Mouse (Mus musculus) heart, postnatal 25 days (tissue): Measurements from ENCODE around the gene Ube2cbp. TPM values are rescaled to one million over a fixed set of nuclear protein-coding genes. Genes with fewer than 3 reads are reported as not detected.

ENCODE experiments used
- DNase-seq: peaks from one replicate; pipeline ENCODE4 v3.0.0; 2022; ENCODE audit warnings: low spot score
- intact Hi-C: fragments of 180-260 bp; cut with DNase I; formaldehyde crosslinking; loops from one replicate; pipeline ENCODE4 v1.15.1; 2025
- total RNA-seq, 2 experiments: library from RNA; stranded (reverse); gene quantifications; 2 replicates each; pipeline ENCODE4 v1.2.3; 2021

Gene Ube2cbp
- 1 to 10 TPM; 1.1 to 1.7 TPM for total RNA-seq

DNA sequence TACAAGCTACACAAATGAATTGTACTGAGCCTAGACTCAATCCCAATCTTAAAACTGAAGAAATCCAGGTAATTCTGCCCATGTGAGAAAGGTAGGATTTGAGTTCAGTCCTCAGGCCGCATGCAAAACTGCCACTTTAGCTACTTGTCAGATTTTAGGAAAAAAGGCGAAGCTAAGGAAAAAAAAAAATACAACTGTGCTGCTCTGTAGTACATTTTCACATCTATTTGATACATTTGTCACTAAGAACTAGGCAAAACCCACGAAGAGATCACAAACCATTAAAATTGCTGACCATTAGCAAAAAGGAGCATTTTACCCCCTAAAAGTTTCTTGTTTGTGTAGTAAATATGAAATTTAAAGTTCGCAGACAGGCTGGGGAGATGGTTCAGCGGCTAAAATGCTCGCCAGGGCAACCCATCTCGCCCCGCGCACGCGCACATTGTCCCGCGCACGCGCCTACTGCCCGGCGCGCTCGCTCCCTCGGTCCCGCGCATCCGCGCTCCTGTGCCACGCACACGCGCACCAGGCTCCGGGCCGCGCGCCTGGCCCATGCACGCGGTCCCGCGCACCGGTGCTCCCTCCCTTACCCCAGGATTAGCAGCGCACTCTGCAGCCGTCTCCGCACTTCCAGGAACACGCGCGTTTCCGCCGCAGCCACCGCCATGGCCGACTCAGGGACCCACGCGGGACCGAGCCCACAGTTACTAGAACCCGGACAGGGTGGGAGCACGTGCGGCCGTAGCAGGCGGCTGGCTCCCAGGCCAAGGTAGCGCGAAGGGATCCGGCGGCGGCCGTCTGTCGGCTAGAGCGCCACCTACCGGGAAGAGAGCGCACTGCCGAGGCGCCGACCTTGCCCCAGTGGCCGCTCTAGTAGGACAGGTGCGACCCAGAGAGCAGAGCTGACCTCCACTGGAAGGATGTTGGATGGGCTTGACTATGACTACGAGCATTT lies at the start of gene Ube2cbp:
TSS of gene Ube2cbp (minus strand) at position 800 of the 955 bp plus-strand sequence.
- intact Hi-C loops = no loop called here
- DNase-seq = peak; percentile 76

DNA sequence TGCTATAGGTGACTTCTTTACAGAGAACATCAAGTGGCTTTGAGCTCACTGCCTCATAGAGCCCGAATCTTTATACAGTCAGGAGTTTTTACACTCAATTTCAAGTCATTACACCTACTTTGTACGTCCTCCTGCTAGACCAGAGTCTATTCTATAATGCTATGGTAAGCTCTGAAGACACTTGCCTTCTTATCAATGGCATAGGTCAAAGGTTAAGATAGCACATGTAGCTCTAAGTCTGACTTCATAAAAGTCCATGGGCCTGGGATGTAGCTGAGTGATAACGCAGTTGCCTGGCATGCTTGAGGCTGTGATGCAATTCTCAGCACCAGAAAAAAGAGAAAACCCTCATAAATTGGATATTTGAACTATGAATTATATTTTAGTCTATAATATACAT lies 49.6 kb upstream of the Ube2cbp start:
- DNase-seq = no peak
- intact Hi-C loops = no loop called here

DNA sequence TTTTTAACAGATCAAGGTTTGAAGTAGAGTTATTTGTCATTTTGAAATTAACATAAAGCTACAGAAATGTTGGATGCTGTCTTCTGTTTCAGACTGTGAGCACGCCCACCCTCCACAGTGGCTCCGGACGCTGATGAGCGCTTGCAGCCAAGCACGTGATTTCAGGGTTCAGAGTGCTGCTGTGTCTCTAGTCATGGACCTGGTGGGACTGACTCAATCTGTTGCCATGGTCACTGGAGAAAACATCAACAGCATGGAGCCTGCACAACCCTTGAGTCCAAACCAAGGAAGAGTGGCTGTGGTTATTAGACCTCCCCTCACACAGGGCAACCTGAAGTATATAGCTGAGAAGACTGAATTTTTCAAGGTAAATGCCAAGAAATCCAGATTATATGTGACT lies 49.0 kb upstream of the Ube2cbp start:
- peak; percentile 1 for DNase-seq
- intact Hi-C loops = no loop called here

DNA sequence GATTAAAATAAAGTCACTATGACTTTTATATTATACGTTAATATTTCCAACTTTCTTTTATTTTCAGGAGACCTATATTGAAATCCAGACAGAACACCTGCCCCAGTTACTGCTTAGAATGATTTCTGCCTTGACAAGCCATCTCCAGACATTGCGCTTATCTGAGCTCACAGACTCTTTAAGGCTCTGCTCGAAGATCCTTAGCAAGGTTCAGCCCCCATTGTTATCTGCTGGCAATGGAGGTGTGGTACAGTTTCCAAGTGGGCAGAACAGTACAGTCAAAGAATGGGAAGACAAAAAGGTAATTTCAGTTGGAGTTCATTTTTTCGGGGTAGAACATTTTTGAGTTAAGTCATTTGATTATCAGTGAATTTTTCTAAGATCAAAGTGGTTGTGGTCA lies 42.7 kb upstream of the Ube2cbp start:
- no peak for DNase-seq
- intact Hi-C loops = no loop called here

DNA sequence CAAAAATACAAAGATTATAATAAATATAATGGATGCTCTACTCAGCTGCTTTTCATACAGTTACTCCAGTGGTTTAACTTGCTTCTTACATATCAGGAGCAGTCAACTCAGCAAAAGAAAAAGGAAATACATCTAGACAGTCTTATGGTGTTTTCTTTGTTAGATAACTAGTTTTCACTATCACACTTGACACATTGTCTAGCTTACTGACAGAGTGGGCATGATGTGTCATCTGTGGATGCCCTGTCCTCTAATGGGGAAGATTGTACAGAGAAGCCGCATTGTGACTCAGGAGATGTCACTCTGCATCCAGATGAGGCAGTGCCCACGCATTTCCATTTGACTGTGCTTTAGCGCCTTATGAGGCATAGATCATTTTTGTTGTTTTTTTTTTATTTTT lies 34.3 kb upstream of the Ube2cbp start:
- DNase-seq = no peak
- intact Hi-C loops = no loop called here

DNA sequence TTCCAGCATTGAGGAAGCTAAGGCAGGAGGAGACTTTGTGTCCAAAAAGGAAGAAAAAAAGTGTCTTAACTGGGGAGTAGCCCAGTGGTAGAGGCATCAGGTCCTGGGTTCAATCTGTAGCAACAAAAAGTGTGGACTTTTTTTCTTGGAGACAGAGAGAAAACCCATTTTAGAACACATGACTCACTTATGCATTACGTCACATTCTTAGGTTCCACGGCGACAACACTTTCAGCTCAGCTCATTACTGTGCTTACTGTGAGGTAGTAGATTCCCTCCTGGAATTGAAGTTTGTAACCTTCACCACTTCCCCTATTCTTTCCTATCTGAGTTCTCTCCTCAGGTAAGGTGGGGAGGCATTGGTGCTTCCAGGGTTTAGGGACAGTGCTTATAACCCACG lies 31.5 kb upstream of the Ube2cbp start:
- intact Hi-C loops = no loop called here
- DNase-seq = no peak

DNA sequence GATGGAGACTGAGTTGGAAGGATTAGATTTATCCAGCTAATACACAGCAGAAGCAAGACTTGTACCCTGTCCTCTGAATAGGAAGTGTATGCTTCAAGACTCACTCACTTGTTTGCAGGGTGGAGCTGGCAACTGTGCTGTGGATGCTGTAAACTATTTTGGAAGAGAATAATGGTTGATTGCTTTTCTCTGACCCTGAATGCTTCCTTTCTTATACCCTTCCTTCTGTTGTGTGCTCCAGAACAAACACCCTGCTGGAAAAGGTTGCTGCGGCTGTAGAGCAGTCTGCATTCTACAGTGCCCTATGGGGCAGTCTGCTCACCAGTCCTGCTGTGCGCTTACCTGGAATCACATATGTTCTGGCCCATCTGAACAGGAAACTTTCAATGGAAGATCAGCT lies 27.0 kb upstream of the Ube2cbp start:
- no peak for DNase-seq
- intact Hi-C loops = no loop called here

DNA sequence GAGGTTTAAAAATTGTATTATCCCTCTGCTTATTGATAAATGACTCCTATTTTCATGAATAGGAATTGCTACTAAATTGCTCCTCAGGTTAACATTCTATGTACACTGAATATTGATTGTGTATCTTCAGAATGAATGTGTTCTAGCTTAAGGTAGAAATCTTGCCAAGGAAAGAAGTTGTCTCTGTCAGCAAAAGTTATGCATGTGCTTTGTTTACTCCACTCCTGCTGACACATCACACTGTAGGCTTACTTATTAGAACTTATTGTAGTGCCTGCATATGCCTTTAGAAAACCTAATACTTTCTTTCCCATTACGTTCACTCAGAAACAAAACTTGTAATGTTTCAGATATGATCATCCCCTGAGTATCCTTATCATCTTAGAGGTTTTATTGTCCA lies 17.5 kb upstream of the Ube2cbp start:
- DNase-seq = no peak
- intact Hi-C loops = no loop called here

DNA sequence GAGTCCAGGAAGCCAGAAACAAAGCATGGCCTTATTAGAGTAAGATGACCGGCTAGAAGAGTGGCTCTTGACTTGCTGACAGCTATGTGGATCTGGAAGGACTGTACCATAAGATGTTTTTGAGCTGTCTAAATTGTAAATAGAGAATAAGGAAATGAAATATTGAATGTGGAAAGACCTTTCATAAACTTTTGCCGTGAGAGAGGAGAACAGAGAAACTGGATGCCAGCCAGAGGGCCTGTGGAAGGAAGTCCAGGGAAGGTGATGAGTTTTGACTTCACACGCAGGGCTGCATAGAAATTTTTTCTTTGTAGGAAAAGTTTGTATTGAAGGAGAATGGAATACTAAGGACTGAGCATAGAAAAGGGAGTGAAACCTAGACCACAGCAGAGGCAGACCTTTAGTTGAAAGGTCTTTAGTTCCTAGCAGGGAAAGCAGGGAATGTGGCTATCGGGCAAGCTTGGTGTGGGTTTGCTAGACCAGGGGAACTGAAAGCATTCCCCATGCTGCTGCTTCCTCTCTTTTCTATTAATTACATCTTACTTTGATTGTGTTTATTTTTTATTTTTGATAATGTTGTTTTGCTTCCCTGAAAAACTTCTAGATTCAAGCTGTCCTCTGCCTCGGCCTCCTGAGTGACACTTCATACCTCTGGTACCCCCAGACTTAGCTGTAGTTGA lies 13.8 kb upstream of the Ube2cbp start:
- no peak for DNase-seq
- intact Hi-C loops = no loop called here

DNA sequence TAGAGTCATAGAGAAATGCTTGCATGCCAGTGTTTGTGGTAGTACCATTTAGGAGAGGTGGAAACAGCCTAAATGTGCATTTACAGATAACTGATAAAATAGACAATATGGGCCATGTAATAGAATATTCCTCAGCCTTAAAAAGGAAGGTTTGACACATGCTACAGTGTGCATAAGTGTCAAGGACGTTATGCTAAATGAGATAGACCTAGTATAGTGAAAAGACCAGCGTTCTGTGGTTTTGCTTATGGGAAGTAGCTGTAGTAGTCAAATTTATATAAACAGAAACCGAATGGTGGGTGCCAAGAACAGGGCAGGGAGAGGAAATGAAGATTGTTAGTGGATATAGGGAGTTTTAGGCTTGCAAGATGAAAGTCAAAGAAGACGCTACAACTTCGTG lies 12.0 kb upstream of the Ube2cbp start:
- no peak for DNase-seq
- intact Hi-C loops = no loop called here

DNA sequence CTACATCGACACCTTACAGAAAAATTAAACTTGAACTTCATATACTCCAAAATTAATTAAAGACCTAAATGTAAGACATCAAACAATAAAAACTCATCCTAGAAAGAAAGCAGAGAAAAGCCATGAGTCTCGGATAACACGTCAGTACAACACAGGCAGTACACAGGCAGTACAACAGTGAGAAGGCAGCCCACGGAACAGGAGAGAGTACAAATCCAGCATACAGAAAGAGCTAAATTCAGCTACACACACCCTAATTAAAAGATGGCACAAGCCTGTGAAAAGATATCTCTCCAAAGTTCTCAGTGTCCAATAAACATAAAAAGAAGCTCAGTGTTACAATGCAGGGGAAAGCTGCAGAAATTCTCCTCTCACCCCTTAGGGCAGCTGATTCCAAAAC lies 11.2 kb upstream of the Ube2cbp start:
- intact Hi-C loops = no loop called here

DNA sequence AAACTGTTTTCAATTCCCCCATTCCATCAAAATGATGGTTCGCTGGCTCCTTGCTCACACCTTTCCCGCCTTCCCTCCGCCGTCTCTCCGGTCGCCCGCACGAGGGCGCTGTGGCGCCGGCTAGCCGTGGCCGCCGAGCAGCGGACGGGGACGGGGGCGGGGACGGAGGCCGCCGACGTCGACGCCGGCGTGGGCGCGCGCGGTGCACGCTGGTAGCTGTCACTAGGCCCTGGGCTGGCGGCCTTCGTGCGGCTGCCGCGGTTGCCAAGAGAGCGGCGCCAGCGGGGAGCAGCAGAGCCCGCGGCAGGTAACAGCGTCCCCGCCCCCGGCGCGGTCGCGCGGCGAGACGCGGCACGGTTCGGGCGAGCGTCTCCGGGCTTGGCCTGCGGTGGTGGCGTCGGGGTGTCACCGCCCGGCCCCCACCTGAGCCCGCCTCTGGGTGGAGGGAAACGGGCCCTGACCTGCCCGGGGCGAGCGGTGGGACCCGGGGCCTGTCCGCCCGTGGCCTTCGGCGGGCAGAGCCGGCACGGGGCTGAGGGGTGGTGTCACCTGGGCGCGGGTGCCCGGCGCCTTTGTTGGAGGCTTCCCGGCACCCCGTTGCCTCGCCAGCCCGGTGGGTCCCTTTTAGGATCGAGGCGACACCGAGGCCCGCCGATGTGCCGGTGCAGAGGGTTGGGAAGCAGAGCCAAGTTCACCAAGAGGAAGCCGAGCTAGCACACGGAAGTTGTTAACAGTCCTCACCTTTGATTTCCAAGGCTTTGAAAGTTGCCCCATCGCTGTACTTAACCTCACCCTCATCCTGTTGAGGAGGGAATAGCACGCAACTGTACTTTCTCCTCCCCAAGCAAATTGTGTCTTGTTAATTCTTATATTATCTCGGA lies 2.5 kb upstream of the Ube2cbp start, which contains the start of gene Dop1a:
TSS of gene Dop1a (plus strand) at position 165 of the 881 bp plus-strand sequence.
- intact Hi-C loops = loop anchor here (2.0 kb wide), 1 partner anchor 106 kb away; no protein-coding TSS in a partner anchor
- peak; percentile 76 for DNase-seq

More for the DNA sequence above, 11.2 kb upstream of the Ube2cbp start:
- no peak for DNase-seq

DNA sequence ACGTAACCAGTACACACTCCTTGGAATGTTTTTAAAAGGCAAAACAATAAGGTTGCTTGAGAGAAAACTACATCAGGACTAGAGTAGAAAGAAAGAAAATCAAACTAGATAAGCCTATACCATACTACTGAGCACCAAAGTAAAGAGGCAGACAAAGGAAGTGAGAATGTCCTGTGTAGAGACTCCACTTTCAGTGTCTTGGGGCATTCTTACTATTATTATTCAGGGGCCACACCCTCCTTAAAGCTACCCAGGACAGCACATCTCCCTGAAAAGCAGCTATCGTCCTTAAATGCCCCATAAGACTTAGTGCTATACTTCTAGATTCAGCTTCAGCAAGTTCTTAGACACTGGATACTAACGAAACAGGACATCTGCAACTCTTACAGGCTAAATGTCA lies 11.1 kb downstream of the Ube2cbp start:
- DNase-seq = no peak
- intact Hi-C loops = no loop called here

DNA sequence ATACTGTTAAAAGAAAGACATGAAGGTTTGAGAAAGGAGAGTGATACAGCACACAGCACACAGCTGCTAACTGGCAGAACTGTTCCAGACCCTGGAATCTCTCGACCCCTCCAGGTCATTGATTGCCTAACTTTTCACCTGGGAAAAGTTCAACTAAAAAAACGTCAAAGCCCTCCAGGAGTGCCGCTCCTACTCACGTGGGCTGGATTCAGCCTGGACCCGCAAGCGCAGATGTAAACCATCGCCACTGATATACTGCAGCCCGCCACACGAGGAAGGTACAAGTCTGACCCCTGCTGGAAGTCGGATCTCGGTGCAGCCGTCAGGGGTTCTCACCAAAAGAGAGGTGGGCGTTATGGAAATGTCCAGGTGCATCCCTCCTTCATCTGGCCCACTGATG lies 13.1 kb downstream of the Ube2cbp start:
- DNase-seq = no peak
- intact Hi-C loops = no loop called here

DNA sequence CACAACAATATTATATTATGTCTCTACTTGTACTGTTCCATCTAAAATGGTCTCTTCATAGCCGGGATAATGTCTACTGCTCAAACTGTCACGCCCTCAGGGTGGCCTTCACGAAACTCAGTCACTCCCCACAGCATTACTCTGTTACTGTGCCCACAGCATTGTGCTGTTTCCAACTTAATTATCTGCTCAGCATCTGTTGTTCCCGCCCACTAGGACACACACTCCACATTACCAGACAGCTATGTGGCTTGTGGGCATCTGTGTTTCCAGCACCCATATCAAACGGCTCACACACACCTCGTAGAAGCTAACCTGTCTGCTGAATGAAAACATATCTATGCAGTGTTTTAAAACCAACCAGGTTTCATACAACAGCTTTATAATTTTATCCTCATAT lies 13.7 kb downstream of the Ube2cbp start:
- intact Hi-C loops = no loop called here

DNA sequence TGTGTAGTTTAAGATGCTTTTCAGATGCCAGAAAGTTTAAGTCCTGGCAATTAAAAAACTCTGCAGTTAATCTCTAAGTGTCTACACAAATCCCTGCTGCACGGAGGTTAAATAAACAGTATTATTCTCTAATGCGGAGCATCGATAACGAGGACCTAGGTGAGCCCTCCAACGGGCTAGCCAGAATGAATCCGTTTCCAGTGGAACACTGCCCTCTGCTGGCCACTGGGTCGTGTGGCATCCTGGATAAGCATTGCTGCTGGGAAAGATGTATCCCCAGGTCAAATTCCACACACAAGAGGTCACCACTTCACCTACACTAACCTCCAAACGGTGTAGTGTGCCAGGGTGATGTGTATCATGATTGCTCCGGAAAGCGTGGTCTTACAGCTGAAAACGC lies 15.2 kb downstream of the Ube2cbp start:
- intact Hi-C loops = loop anchor here (1.0 to 10.0 kb wide), 2 partner anchors 605 to 670 kb away; partner anchors contain the start of gene Tpbg

More for the DNA sequence above, 13.7 kb downstream of the Ube2cbp start:
- DNase-seq = no peak

DNA sequence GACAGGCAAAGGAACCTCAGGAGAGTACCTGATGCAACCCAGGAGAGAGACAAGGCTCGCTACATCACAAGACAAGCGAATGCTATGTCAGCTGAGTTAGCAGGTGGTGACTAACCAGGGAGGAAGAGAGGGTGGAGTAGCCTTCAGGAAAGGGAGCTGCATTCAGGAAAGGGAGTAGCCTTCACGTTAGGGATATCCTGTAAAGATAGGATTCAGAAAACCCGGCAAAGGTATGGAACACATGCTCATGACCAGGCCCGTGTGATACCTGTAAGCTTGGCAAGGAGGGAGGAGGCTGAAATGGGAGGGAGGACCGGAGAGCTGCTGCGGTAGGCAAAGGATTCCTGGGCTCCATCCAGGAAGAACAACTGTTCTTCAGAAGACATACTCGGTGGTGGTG lies 17.3 kb downstream of the Ube2cbp start:
- intact Hi-C loops = loop anchor here (10.0 kb wide), 1 partner anchor 603 kb away; the partner anchor contains the start of gene Tpbg
- DNase-seq = no peak

More for the DNA sequence above, 15.2 kb downstream of the Ube2cbp start:
- no peak for DNase-seq

DNA sequence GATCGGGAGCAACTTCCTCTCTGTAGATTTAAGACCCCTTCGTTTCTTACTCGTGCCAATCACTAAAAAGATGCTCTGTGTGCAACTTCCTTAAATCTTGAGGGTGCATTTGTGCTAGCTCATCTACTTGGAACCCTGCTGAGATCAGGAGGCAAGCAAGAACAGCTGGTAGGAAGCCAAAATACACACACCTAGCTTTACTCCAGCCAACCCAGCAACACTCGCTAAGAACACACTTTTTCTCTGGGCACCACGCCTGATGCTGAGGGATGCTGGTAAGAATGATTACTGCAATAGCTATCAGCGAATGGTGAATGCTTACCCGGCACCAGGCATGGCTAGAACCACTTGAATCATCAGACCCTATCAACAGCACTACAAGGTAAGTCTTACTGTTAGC lies 17.9 kb downstream of the Ube2cbp start:
- intact Hi-C loops = loop anchor here (10.0 kb wide), 1 partner anchor 602 kb away; the partner anchor contains the start of gene Tpbg
- DNase-seq = no peak

DNA sequence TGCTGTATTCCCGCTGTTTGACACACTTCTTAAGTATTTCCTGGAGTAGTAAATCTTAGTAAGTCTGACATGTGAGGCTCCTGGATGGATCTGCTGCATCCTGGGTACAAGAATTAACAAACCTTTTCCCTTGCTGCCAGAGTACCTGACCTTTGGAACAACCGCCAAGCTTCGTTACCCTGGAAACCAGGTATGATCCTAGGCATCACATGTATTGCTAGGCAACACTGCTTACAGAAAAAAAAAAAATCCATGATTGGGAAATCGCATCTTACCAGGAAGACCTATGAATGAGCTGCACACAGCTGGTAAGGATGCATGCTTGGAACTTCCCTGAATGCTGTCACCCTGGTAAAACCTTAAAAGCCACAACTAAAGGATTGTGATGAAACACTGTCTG lies 22.5 kb downstream of the Ube2cbp start:
- DNase-seq = no peak
- intact Hi-C loops = loop anchor here (10.0 kb wide), 1 partner anchor 597 kb away; the partner anchor contains the start of gene Tpbg
